In the genomic region with DNA sequence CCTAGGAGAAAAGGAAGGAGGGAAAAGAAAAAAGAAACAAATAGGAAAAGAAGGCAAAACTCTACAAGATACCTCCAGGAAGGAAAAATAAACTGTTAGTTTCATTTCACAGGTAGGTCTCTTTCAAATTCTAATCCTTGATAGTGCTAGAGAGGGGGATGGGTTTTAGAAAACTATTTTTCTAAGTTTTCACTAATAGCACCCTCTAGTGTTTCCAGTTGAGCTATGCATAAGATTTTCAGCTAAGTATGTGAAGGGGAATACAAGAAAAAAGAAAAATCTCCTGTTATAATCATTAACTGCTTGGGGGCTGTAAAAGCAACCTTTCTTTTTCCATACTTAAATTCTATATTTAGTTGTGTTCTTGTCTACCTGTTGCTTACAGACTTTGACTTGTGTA, we compare ENCODE assay signal across 19 mouse cellular contexts. TPM values are rescaled to one million over a fixed set of nuclear protein-coding genes. Genes with fewer than 3 reads are reported as not detected.
A peak's percentile ranks its signal among the peaks of the same experiment; 100 is the strongest.
DNase-seq lines count a peak whose midpoint lies in the region; ATAC-seq and TF ChIP-seq lines count a peak whose summit lies in the region.
"Had no signal": no experiment of that assay in that cellular context is flagged by ENCODE, and none has a peak within 500 bp of the region (broad histone marks: within the 10 kb centered on the region; RNA-seq: fewer than 3 reads in every experiment).

No protein-coding gene starts in this region.

- H3K4me1 ChIP-seq in hindbrain, postnatal 0 days (ENCODE audit: insufficient read depth, low read length) = no peaks in the 10 kb centered on the region
- 0 out of 2 replicates have a peak, but pooled peaks cover 3% of the 10 kb centered on the region for H3K4me1 ChIP-seq in hindbrain, embryonic 10.5 days (replicated peaks)
- no peaks in the 10 kb centered on the region for H3K4me1 ChIP-seq in midbrain, embryonic 14.5 days (ENCODE audit: control insufficient read depth, insufficient read depth, low read length)
- no peaks in the 10 kb centered on the region for H3K4me1 ChIP-seq in midbrain, embryonic 13.5 days (replicated peaks)
- H3K4me1 ChIP-seq: midbrain, embryonic 15.5 days; neural tube, embryonic 12.5 days had no signal

- no peak overlapping the region for H3K9ac ChIP-seq in hindbrain, postnatal 0 days (replicated peaks; ENCODE audit: low read length)
- H3K9ac ChIP-seq in midbrain, embryonic 14.5 days (replicated peaks; ENCODE audit: low read length) = no peak overlapping the region
- no peak overlapping the region for H3K9ac ChIP-seq in midbrain, embryonic 13.5 days (replicated peaks)
- H3K9ac ChIP-seq: liver, embryonic 14.5 days; midbrain, embryonic 15.5 days; neural tube, embryonic 12.5 days had no signal

- ATAC-seq in hindbrain, postnatal 0 days = no peak
- ATAC-seq in midbrain, embryonic 14.5 days (ENCODE audit: low FRiP score, low TSS enrichment) = no peak
- ATAC-seq in midbrain, embryonic 13.5 days = no peak
- ATAC-seq in Patski = no peak
- ATAC-seq: inflammation-experienced regulatory T-cells, adult 6 months; midbrain, embryonic 15.5 days had no signal

- H3K9me3 ChIP-seq in hindbrain, postnatal 0 days (ENCODE audit: low read length) = no peaks in the 10 kb centered on the region
- no peaks in the 10 kb centered on the region for H3K9me3 ChIP-seq in hindbrain, embryonic 10.5 days
- no peaks in the 10 kb centered on the region for H3K9me3 ChIP-seq in midbrain, embryonic 14.5 days (ENCODE audit: control insufficient read depth, low read length)
- no peaks in the 10 kb centered on the region for H3K9me3 ChIP-seq in midbrain, embryonic 13.5 days
- H3K9me3 ChIP-seq: midbrain, embryonic 15.5 days; neural tube, embryonic 12.5 days had no signal

- TF ChIP-seq CTCF in hindbrain, postnatal 0 days (IDR thresholded peaks at IDR 0.05; ENCODE audit: low read depth) = peak; percentile 31
- peak; percentile 7 for TF ChIP-seq CTCF in Patski (IDR thresholded peaks at IDR 0.05)

- H3K4me2 ChIP-seq in hindbrain, postnatal 0 days (ENCODE audit: low read depth, low read length) = no peak overlapping the region
- H3K4me2 ChIP-seq in midbrain, embryonic 14.5 days (ENCODE audit: low read length) = no peak overlapping the region
- H3K4me2 ChIP-seq in midbrain, embryonic 13.5 days (replicated peaks) = no peak overlapping the region
- H3K4me2 ChIP-seq: midbrain, embryonic 15.5 days; neural tube, embryonic 12.5 days had no signal

- no peak overlapping the region for H3K4me3 ChIP-seq in hindbrain, postnatal 0 days (ENCODE audit: low read length)
- H3K4me3 ChIP-seq in hindbrain, embryonic 10.5 days = no peak overlapping the region
- no peak overlapping the region for H3K4me3 ChIP-seq in midbrain, embryonic 14.5 days (replicated peaks; ENCODE audit: low read depth, low read length)
- no peak overlapping the region for H3K4me3 ChIP-seq in midbrain, embryonic 13.5 days (replicated peaks)
- H3K4me3 ChIP-seq: erythroblast, embryonic 14.5 days; midbrain, embryonic 15.5 days; neural tube, embryonic 12.5 days had no signal

- no peaks in the 10 kb centered on the region for H3K36me3 ChIP-seq in hindbrain, postnatal 0 days (ENCODE audit: insufficient read depth, low read length)
- H3K36me3 ChIP-seq in hindbrain, embryonic 10.5 days = no peaks in the 10 kb centered on the region
- H3K36me3 ChIP-seq in midbrain, embryonic 14.5 days (ENCODE audit: control insufficient read depth, insufficient read depth, low read length) = no peaks in the 10 kb centered on the region
- no peaks in the 10 kb centered on the region for H3K36me3 ChIP-seq in midbrain, embryonic 13.5 days
- H3K36me3 ChIP-seq: midbrain, embryonic 15.5 days; neural tube, embryonic 12.5 days had no signal

- in situ Hi-C loops in Patski (cut with MboI; ENCODE audit: low pct_unique_long_range_greater_than_20kb) = no loop called here

- H3K27me3 ChIP-seq in hindbrain, postnatal 0 days (ENCODE audit: insufficient read depth, low read length) = no peaks in the 10 kb centered on the region
- no peaks in the 10 kb centered on the region for H3K27me3 ChIP-seq in hindbrain, embryonic 10.5 days (ENCODE audit: insufficient read depth, poor library complexity, severe bottlenecking)
- H3K27me3 ChIP-seq in midbrain, embryonic 14.5 days (ENCODE audit: control insufficient read depth, insufficient read depth, low read length) = no peaks in the 10 kb centered on the region
- no peaks in the 10 kb centered on the region for H3K27me3 ChIP-seq in midbrain, embryonic 13.5 days
- H3K27me3 ChIP-seq in Patski = peaks cover 32% of the 10 kb centered on the region
- H3K27me3 ChIP-seq: midbrain, embryonic 15.5 days; neural tube, embryonic 12.5 days had no signal

- peak; percentile 69 for DNase-seq in hindbrain, postnatal 0 days (ENCODE audit: low spot score)
- no peak for DNase-seq in hindbrain, embryonic 10.5 days (ENCODE audit: low spot score)
- peak; percentile 76 for DNase-seq in midbrain, embryonic 14.5 days
- no peak for DNase-seq in Patski (ENCODE audit: low read depth, low spot score)
- peak; percentile 3 for DNase-seq in mesoderm, embryonic 11.5 days (ENCODE audit: low read depth, low spot score)
- DNase-seq in right cerebral cortex, postnatal 14 days = no peak
- DNase-seq: adrenal gland, postnatal 14 days; heart, postnatal 10 days; lung, postnatal 4 days; thymus, postnatal 4 days had no signal

- CTCF ChIA-PET in Patski (lab: Charles Lee) = interaction anchor here (0.7 kb wide), 1 partner anchor 8 kb away, joined by 3 read pairs; no protein-coding TSS in a partner anchor

- POLR2A ChIA-PET in Patski (lab: Charles Lee) = no interaction called here

- H3K27ac ChIP-seq in hindbrain, postnatal 0 days = no peak overlapping the region
- H3K27ac ChIP-seq in hindbrain, embryonic 10.5 days = no peak overlapping the region
- no peak overlapping the region for H3K27ac ChIP-seq in midbrain, embryonic 14.5 days (replicated peaks; ENCODE audit: low read depth, low read length)
- no peak overlapping the region for H3K27ac ChIP-seq in midbrain, embryonic 13.5 days
- H3K27ac ChIP-seq: liver, embryonic 14.5 days; midbrain, embryonic 15.5 days; neural tube, embryonic 12.5 days had no signal

RNA-seq across cellular contexts. Expression of a gene that starts 4.5 kb away (rescaled TPM):
- 72.4 and 88.8 TPM in 2 replicates for total RNA-seq in hindbrain, postnatal 0 days (2014; rRNA removed)
- polyA plus RNA-seq in hindbrain, postnatal 0 days (2015; fragmentation: Nextera tagmentation; extraction: Ambion mirVana) = 40.4 and 43.5 TPM in 2 replicates
- polyA plus RNA-seq in hindbrain, embryonic 10.5 days (2016; fragmentation: Nextera tagmentation; extraction: Ambion mirVana) = 1.9 and 3.5 TPM in 2 replicates
- polyA plus RNA-seq in midbrain, embryonic 14.5 days (2014; fragmentation: Nextera tagmentation; extraction: Ambion mirVana) = 29.6 and 34.1 TPM in 2 replicates
- polyA plus RNA-seq in midbrain, embryonic 13.5 days (2015; fragmentation: Nextera tagmentation; extraction: Ambion mirVana) = 15.7 and 17.0 TPM in 2 replicates
- 0.01 TPM for polyA plus RNA-seq in Patski (2021)
- total RNA-seq: granulocyte monocyte progenitor cell, adult 5-6 weeks had no signal
- polyA plus RNA-seq: erythroblast, embryonic 14.5 days; inflammation-experienced regulatory T-cells, adult 6 months; large intestine, adult 2 months had no signal

RNA-seq across cellular contexts. Expression of a gene that starts 27.4 kb away (rescaled TPM):
- total RNA-seq in hindbrain, postnatal 0 days (2014; rRNA removed) = not detected in 2 replicates
- not detected in 2 replicates for polyA plus RNA-seq in hindbrain, postnatal 0 days (2015; fragmentation: Nextera tagmentation; extraction: Ambion mirVana)
- polyA plus RNA-seq in hindbrain, embryonic 10.5 days (2016; fragmentation: Nextera tagmentation; extraction: Ambion mirVana) = not detected in 2 replicates
- not detected in 2 replicates for polyA plus RNA-seq in midbrain, embryonic 14.5 days (2014; fragmentation: Nextera tagmentation; extraction: Ambion mirVana)
- not detected in 2 replicates for polyA plus RNA-seq in midbrain, embryonic 13.5 days (2015; fragmentation: Nextera tagmentation; extraction: Ambion mirVana)
- not detected for polyA plus RNA-seq in Patski (2021)
- total RNA-seq: adrenal gland, postnatal 14 days; granulocyte monocyte progenitor cell, adult 5-6 weeks; heart, postnatal 10 days; left cerebral cortex, postnatal 10 days had no signal
- polyA plus RNA-seq: erythroblast, embryonic 14.5 days; inflammation-experienced regulatory T-cells, adult 6 months; large intestine, adult 2 months; liver, embryonic 14.5 days; midbrain, embryonic 15.5 days; neural tube, embryonic 12.5 days had no signal

Comparison
In these comparisons a context has a peak if more than half of its experiments do, and no peak if none do; other contexts are left out.
1. DNase-seq: peak in hindbrain, postnatal 0 days (single experiment), midbrain, embryonic 14.5 days (single experiment) and mesoderm, embryonic 11.5 days (single experiment); none in hindbrain, embryonic 10.5 days (single experiment), Patski (single experiment) and right cerebral cortex, postnatal 14 days (single experiment).